Mouse (Mus musculus): ENCODE data around the gene Mcm3ap.

The Mcm3ap gene

DNA sequence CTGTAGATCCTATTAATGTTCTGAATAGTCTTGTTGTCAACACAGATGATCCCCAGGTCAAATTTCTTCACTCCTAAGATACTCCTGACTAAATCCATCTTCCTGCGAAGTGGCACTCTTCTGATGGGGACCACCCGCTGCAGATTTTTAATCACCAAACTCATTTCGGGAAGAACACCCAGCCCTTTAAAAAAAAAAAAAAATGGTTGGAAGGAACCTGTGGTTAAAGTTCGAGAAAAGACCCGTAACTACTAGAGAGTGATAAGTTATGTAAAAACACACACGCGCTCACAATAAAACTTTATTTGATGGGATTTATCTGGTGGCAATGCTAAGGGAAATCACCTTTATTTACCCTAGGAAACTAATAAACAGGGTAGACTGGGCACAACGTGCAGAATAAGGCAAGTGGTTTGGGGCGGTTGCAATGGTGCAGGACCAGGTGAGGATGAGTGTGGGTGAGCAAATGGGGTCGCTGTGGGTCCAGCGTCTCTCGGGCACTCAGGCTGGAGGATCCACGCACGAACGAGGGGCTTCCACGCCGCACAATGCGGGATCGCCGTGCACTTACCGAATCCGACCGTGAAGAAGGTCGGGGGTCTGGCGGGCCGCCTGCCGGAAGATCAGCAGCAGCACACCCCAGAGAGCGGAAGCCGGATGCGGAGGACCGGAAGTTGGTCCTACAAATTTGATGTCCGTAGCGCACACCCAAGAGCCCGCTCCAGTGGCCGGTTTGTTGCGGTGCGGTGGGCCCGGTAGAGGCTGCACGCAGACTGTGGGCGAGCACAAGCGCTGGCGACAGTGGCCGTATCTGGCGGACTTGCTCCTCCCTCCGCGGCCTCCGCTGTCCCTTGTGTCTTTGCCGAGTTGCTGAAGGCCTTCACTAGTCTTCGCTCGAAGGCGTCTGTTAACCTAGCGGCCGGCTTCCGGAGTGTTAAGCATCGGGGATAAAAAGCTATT lies at the start of gene Mcm3ap, which contains the start of gene Ybey:
Gene Mcm3ap, plus strand, starts transcription at position 725 of the 960 bp plus-strand sequence.
Gene Ybey, minus strand, starts transcription at position 912 of the 960 bp plus-strand sequence.
- peak; percentile 66 for DNase-seq (ENCODE audit: low spot score)

DNA sequence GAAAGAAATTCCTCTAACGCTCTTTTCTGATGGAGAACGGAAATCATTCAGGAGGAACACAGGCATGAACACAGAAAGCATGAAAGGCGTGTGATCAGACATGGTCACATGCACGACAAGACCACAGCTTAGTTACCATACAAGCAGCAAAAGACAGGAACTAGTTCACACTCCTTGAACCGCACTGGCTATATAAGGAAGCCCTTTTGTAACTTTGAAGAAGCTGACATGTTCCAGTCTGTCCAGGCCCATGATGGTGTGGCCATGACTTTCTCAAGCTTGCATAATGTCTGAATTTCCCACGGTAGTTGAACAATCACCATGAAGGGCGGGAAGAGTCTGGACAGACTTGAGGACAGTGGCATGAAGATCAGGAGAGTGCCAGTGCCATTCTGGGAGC lies 43.1 kb upstream of the Mcm3ap start:
- no peak for DNase-seq (ENCODE audit: low spot score)

DNA sequence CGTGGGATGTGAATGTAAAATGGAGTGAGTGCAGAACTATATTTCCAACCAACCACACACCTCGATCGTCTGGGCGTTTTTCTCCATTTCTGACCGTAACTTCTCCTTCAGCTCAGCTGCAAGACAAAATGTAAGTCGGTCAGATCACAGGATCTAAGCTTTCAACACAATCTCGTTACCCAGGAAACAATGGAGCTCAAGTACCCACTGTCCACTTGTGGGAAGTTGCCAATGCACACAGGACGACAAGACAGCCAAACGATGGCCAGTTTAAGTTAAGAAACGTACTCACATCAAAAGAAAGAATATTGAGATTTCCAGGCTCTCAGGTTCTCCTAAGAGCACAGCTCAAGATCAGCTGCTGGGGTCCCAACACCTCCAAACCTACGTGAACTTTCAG lies 34.8 kb upstream of the Mcm3ap start:
- DNase-seq (ENCODE audit: low spot score), result no peak

DNA sequence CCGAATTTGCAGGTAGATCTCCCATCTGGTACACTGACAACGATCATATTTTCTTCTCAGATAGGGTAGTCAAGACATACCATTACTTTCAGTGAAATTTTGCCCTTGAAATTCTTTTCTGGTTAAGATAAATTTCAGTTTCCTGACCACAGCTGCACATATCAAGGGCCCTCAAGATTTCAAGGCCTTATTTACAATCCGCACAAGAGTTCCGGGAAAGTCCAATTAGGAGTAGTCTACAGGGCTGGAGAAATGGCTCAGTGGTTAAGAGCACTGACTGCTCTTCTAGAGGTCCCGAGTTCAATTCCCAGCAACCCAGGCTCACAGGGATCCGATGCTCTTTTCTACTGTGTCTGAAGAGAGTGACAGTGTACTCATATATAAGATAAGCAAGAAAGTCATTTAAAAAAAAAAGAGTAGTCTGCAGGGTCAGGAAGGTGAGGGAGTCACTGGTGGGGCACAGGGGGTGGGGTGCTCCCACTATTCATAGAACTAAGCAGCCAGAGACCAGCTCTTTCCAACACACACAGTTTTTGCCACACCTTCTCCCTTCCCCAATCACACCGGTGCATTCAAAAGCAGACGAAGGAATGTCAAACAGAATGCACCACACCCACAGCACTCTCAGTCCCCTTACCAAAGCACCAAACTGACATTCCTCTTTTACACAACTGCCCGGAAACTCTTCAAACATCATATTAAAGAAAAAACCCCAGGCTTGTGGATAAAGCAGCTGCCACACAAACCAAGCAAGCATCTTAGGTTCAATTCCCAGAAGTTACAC lies 29.4 kb upstream of the Mcm3ap start:
- no peak for DNase-seq (ENCODE audit: low spot score)

DNA sequence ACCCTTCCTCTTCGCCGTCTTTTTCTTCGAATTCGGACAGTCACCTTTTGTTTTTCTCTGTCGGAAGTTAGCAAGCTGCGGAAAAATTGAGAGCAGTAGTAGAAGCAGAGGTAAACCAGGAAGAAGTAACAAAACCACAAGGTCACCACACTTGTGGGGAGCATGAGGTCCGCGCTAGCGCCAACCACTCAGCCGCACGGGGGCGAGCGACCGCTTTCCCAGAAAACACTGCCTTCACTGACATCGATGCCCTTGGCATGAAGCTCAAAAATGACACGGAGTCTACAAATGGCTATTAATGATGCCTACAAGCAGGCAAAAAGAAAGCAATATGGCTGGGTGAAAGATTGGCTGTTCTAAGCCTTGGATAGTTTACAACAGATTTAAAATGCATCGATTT lies 28.4 kb upstream of the Mcm3ap start, which contains the start of gene AC141477.1:
Gene AC141477.1, minus strand, starts transcription at position 164 of the 400 bp plus-strand sequence.
- DNase-seq (ENCODE audit: low spot score), result no peak

DNA sequence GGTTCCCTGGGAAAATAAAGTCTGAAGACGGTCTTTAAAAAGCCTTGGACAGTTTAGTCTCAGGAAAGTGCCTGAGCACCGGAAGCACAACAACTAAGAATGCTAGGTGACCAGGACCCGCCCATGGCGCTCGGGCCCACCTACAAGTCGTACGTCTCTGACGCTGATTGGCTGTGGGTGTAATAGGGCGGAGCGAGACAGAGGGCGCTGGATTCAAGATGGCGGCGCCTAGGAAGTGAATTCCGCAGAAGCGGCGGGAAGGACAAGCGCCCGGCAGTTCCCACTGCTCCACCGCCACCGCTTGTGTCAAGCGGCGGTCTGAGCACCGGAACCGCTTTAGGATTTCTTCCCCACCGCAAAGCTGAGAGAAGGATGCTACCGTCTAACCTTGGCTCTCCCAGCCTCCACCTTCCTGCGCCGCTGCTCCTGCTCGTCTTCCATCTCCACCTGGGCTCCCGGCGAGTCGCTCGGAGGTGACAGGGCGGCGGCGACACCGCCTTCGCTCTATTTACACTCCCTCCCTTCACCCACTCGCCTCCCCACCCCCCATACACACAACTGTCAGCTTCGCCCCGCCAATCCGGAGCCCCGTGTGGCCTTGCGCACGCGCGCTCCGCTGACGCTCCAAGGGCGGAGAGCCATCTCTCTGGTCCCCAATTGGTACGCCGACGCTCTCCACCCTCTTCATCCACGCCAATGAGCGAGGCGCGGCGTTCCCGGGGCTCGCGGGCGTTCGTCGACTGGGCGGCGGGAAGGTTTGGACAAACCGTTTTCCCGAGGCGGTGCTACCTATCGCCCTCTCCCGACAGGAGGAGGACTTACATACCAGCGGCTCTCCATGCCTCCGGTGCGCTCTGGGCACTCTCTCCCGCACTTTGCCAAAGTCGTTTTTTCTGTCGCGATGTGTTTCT lies 26.3 kb upstream of the Mcm3ap start, which contains the start of gene Pcnt:
Gene Pcnt, minus strand, starts transcription at position 609 of the 911 bp plus-strand sequence.
- peak; percentile 87 for DNase-seq (ENCODE audit: low spot score)

DNA sequence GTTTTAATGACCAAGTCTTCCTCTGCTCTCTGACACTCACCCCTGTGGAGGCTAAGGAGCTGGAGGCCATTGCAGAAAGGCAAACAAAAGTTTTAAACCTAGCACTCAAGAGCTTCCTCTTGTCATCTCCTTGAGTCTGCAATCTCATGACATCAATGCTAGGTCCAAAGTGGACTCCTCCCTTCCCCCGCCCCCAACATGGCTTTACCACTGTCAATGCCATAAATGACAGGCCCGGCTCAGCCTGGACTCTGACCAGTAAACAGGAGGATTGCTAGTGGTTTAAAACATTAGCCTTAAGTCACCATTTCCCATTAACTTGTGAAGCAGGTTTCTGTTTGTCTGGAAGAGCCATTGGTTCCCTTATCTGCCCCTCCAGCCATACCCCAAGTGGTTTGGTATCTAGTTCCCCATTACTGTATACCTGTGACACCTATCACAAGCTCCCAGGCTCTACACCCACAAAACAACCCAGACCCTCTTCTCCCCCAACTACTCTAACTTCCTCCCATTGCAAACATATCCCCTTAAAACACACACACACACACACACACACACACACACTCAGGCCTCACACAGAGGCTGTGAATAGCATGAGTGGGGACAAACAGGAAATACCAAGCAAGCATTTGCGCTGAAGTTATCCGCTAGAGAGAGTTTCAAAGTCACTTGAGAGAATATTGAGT lies 22.6 kb upstream of the Mcm3ap start:
- no peak for DNase-seq (ENCODE audit: low spot score)

DNA sequence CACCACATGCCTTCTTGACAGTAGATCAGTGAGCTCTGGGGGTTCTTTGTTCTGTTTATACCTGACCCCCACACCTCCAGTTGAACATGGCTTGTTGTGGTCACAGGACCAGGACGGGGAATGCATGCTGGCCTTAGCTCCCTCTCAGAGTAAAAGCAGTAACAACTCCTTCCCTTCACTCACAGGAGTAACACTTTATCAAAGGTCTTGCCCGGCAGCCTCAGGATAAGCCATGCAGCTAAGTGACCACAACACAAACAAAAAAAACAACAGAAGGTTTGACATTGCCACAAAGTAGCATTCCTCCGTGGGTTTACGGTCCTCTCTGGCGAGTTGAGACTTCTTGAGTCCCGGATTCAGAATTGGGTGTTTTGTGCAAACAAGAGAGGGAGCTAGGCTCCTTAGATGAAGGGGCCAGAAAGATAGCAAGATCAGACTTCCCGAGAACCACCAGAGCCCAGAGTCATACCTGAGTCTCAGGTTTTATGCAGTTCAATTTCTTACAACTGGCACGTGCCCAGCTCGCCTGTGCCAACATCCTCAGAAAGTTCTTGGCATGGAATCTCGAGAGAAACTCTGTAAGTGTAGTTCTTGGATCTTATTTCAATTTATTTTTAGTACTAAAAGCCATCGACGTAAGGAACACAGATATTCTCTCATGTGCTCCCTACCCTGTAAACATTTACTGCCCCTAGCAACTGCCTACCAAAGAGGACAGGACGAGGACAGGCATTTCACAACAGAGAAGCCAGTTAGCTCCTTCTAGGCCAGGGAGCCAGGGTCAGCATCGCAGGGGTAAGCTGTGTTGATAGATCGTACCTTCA lies 21.1 kb upstream of the Mcm3ap start:
- DNase-seq (ENCODE audit: low spot score), result no peak

DNA sequence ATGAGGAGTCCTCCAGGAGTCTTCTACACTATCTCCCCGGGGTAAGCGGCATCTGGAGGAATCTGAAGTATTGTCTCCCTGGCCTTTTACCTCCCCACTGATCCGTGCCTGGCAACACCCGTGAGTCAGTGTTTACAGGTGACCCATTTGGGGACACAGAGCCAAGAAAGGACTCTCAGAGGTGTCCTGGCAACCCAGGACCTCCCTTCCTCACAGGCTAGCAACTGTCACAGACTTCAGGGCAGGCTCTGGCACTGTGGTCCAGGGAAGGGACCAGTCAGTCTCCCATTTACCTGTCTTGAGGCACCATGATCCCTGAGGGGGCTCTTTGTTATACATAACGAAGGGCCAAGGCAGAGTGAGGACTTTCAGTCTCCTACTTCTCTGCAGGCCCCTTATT lies 19.9 kb upstream of the Mcm3ap start, which contains the start of gene 2610028H24Rik:
Gene 2610028H24Rik, plus strand, starts transcription at position 231 of the 400 bp plus-strand sequence.
- no peak for DNase-seq (ENCODE audit: low spot score)

DNA sequence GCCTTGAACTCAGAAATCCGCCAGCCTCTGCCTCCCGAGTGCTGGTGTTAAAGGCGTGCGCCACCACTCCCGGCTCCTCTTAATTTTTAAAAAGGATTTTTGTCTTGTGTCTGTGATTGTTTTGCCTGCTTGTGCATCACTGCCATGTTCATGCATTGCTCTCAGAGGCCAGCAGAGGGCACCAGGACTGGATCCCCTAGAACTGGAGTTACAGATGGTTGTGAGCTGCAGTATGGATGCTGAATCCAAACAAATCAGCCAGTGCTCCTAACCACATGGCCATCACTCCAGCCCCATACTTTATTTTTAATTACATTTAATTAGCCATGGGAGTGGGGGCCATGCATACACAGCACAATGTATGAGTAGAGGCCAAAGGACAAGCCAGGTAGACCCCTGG lies 13.4 kb upstream of the Mcm3ap start:
- DNase-seq (ENCODE audit: low spot score), result no peak

DNA sequence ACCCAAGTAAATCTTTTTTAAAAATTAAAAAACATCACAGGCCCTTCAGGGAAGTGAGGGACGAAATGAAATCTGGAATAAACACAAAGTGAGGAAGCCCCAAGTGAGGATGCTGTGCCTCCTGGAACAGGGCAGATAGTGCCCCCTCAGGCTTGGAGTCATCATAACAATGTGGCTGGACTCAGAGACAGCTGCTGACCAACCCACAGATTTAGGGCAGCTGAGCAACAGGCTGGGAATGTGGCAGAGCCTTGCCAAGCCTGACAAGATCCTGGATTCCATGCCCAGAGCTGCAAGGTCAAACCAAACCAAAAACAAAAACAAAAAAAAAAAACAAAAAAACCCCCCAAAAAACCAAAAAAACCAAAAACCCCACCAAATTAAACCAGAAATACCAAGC lies 7.5 kb upstream of the Mcm3ap start:
- DNase-seq (ENCODE audit: low spot score), result no peak

DNA sequence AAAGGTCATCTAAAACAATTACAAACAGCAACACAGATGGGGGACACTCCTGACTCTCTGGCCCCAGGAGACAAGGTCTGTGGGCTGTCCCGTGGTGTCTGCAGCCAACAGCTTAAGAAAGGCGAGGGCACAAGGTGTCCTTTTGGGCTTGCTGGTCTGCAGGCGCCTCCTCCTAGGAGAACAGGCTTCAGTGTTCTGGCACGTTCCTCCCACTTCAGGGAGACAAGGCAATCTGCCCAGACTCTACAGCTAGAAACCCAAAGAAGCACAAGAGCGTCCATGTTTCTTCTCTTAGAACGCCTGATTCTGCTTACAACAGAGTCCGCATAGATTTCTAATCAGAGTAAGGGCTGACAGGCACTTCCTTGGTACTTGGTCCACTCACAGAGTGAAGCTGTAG lies 6.4 kb upstream of the Mcm3ap start:
- DNase-seq (ENCODE audit: low spot score), result no peak

DNA sequence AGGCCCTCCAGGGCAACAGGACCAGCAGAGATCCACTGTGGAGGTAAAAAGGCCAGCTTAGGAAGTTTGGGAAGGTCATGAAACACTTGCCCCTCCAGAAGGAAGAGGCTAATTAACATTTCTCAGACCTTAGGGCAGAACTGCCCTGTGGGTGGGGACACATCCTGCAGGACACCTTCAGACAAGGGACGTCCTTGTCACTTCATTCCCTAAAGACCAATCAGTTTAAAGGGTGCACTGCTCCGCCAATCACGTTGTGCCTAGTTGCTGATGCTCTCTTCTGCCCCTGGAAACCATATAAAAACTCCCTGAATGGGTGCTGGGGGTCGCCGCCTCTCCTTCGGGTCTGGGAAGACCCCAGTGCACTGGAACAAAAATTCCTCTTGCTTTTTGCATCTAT lies 6.0 kb upstream of the Mcm3ap start:
- no peak for DNase-seq (ENCODE audit: low spot score)

DNA sequence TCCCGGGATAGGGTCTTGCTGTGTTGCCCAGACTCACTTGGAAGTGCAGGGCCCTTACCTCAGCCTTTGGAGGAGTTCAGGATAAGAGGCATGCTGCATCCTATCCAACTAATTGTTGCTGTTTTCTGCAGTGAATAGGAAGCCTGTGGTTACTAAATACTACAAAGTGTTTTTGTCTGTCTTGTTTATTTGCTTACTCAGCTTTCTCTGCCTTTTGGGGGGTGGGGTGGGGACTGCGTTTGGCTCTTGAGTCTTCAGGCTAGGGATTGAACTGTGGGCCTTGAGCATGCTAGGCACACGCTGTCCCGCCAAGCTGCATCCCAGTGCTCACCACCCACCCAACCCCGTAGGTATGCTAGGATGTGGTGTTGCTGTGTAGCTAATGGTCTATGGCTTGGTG lies 5.0 kb downstream of the Mcm3ap start:
- DNase-seq (ENCODE audit: low spot score), result no peak

DNA sequence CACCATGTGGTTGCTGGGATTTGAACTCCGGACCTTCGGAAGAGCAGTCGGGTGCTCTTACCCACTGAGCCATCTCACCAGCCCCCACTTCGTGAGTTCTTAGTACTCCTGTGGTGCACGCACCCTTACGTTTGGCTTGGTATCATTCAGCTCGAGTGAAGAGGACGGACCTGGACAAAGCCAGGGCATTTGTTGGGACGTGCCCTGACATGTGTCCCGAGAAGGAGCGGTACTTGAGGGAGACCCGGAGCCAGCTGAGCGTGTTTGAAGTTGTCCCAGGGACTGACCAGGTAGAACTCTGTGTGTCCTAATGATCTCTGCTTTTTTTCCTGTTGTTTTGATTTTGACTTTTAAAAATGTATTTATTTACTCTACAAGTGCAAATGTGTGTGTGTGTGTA lies 12.1 kb downstream of the Mcm3ap start:
- no peak for DNase-seq (ENCODE audit: low spot score)

DNA sequence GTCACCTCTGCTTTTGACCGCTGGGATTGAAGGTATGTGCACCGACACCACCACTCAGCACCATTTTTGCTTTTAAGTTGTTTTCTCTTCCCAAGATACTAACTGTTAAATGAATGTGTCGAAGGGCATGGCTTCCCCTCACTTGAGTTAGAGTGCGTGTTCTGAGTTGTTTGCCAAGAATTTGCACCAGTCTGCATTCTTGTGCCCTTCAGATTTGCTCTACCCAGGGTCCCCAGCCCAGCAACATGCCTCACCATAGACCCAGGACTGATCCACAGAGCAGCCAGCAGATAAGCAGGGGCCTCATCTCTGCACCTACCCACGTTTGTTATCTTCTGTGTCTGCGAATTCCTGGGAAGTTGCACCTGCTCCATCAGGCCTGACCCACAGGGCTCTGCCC lies 12.8 kb downstream of the Mcm3ap start:
- DNase-seq (ENCODE audit: low spot score), result no peak

DNA sequence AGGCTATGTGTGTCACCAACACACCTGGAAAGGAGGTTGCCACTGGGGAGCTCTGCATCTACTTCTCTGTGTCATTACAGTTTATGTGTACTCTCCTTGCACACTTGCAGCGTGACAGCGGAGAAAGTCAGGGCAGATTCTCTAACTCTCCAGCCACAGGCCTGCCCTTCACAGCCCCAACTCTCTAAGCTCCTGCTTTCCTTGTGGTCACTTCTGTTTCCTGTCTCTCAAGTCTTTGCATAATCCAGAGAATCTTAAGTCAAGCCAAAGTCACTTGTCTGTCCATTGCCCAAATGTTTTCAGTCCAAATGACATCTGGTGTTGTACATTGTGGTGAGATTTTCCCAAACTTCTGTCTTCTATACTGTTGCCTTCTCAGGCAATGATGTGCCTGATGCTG lies 17.6 kb downstream of the Mcm3ap start:
- DNase-seq (ENCODE audit: low spot score), result no peak

DNA sequence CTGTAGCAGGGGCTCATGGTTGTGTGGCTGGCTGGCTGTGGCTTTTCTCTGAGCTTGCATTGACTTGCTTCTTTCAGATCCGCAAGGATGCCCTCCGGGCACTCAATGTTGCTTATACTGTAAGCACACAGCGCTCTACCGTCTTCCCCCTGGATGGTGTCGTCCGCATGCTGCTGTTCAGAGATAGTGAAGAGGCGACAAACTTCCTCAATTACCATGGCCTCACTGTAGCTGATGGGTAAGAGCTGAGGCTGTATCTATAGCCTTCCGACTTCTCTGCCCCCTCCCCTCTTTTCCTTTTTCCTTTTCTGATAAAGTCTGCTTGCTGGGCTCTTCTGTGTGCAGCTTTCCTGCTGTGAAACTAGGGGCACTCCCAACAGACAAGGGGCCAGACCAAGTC lies 19.5 kb downstream of the Mcm3ap start:
- DNase-seq (ENCODE audit: low spot score), result no peak

DNA sequence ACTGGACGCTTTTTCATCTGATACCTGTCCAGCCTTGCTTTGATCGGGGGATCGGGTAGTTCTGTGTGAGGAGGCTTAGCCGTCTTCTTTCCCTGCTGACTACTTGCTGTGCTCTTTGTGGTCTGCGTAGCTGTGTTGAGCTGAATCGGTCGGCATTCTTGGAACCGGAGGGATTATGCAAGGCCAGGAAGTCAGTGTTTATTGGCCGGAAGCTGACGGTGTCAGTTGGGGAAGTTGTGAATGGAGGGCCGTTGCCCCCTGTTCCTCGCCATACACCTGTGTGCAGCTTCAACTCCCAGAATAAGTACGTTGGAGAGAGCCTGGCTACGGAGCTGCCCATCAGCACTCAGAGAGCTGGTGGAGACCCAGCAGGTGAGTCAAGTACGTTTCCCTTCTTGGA lies 20.5 kb downstream of the Mcm3ap start:
- DNase-seq (ENCODE audit: low spot score), result no peak

DNA sequence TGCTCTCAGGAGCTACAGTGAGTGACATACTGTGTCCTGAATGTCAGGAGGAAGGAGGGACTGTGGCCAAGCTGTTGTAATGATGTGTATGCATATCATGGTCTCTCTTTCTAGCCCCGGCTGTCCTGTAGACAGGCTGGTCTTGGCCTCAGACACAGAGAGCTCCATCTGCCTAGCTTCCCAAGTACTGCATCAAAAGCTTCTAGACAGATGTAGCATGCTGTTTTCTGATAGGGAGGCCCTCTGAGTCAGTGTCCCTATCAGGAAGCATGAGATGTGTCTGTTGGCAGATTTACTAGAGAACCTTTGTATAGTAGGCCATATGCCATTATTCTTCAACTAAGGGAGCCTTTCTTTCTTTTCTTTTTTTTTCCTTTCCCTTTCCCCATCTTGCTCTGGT lies 24.8 kb downstream of the Mcm3ap start:
- DNase-seq (ENCODE audit: low spot score), result no peak
